Mouse (Mus musculus) right cerebral cortex, postnatal 25 days (tissue): ENCODE results near the gene Tspan7.

Experiments used
- DNase-seq: peaks from one replicate; pipeline ENCODE4 v3.0.0; 2022

The Tspan7 gene

GRCm38 (mm10) chrX:10484872-10485569 is at the start of gene Tspan7:
TSS of gene Tspan7 (plus strand) at chrX:10485158.
- peak; percentile 57 for DNase-seq

- DNase-seq = peak; percentile 40
Observed at GRCm38 (mm10) chrX:10449323-10449980, 35.5 kb upstream of the Tspan7 start.

- no peak for DNase-seq
Observed at GRCm38 (mm10) chrX:10450143-10451060, 34.6 kb upstream of the Tspan7 start.

- no peak for DNase-seq
Observed at GRCm38 (mm10) chrX:10453798-10454197, 31.2 kb upstream of the Tspan7 start.

- DNase-seq = no peak
Observed at GRCm38 (mm10) chrX:10457256-10457655, 27.7 kb upstream of the Tspan7 start.

- no peak for DNase-seq
Observed at GRCm38 (mm10) chrX:10477088-10477487, 7.9 kb upstream of the Tspan7 start.

- no peak for DNase-seq
Observed at GRCm38 (mm10) chrX:10479031-10479886, 5.7 kb upstream of the Tspan7 start.

- no peak for DNase-seq
Observed at GRCm38 (mm10) chrX:10479943-10480342, 5.0 kb upstream of the Tspan7 start.

GRCm38 (mm10) chrX:10485664-10486211 is 780 bp downstream of the Tspan7 start:
- peak; percentile 71 for DNase-seq

- no peak for DNase-seq
Observed at GRCm38 (mm10) chrX:10498580-10498979, 13.6 kb downstream of the Tspan7 start.

- no peak for DNase-seq
Observed at GRCm38 (mm10) chrX:10502616-10503015, 17.7 kb downstream of the Tspan7 start.

GRCm38 (mm10) chrX:10514417-10514816 is 29.5 kb downstream of the Tspan7 start:
- DNase-seq = no peak

GRCm38 (mm10) chrX:10514971-10515370 is 30.0 kb downstream of the Tspan7 start:
- DNase-seq = no peak

- DNase-seq = no peak
Observed at GRCm38 (mm10) chrX:10516448-10516847, 31.5 kb downstream of the Tspan7 start.

- no peak for DNase-seq
Observed at GRCm38 (mm10) chrX:10516925-10517324, 32.0 kb downstream of the Tspan7 start.

- DNase-seq = no peak
Observed at GRCm38 (mm10) chrX:10517756-10518155, 32.8 kb downstream of the Tspan7 start.

GRCm38 (mm10) chrX:10518510-10518909 is 33.6 kb downstream of the Tspan7 start:
- DNase-seq = no peak

- DNase-seq = no peak
Observed at GRCm38 (mm10) chrX:10535450-10535849, 50.5 kb downstream of the Tspan7 start.

- no peak for DNase-seq
Observed at GRCm38 (mm10) chrX:10539009-10539408, 54.1 kb downstream of the Tspan7 start.

GRCm38 (mm10) chrX:10539482-10540166 is 54.7 kb downstream of the Tspan7 start:
- no peak for DNase-seq

GRCm38 (mm10) chrX:10546840-10547239 is 61.9 kb downstream of the Tspan7 start:
- DNase-seq = no peak

GRCm38 (mm10) chrX:10549708-10550107 is 64.8 kb downstream of the Tspan7 start:
- no peak for DNase-seq
